Mouse (Mus musculus) liver, adult 2 months (tissue): Measurements from ENCODE around the gene Lpp.

Experiments
- CTCF ChIP-seq: fragments of 200-500 bp; IDR thresholded peaks from 2 replicates; pipeline ENCODE4 v1.5.1; 2011; ENCODE audit warnings: low read depth, low read length, control low read depth
- POLR2A ChIP-seq: fragments of 200-500 bp; IDR thresholded peaks from 2 replicates; pipeline ENCODE4 v1.6.1; 2011; ENCODE audit warnings: low read length, control low read depth; ENCODE audit not compliant: insufficient read depth; ENCODE audit errors: extremely low read depth

- no peak for TF ChIP-seq POLR2A
- no peak for TF ChIP-seq CTCF
Measured at GRCm38 (mm10) chr16:24875661-24876060, 482.4 kb downstream of the Lpp start.
